Mouse (Mus musculus) lung, adult 2 months (tissue): ENCODE data around the gene Gucy2d. TPM values are rescaled to one million over a fixed set of nuclear protein-coding genes. Genes with fewer than 3 reads are reported as not detected.

Experiments
- DNase-seq: peaks from one replicate; pipeline ENCODE4 v3.0.0; 2022
- H3K4me1 ChIP-seq: fragments of 200-500 bp; 2 replicates; pipeline ENCODE4 v1.6.1; 2011; ENCODE audit warnings: low read length; ENCODE audit not compliant: control insufficient read depth, insufficient read depth
- H3K4me3 ChIP-seq: fragments of 200-500 bp; replicated peaks from 2 replicates; pipeline ENCODE3; 2011; ENCODE audit warnings: low read depth, mild to moderate bottlenecking, control low read depth, low read length; ENCODE audit errors: extremely low read depth
- CTCF ChIP-seq: fragments of 200-500 bp; IDR thresholded peaks from 2 replicates; pipeline ENCODE4 v1.5.1; 2011; ENCODE audit warnings: mild to moderate bottlenecking, low read length, control low read depth; ENCODE audit not compliant: insufficient read depth
- POLR2A ChIP-seq: fragments of 200-500 bp; IDR thresholded peaks from 2 replicates; pipeline ENCODE4 v1.6.1; 2011; ENCODE audit warnings: low read depth, mild to moderate bottlenecking, control low read depth, low read length, borderline replicate concordance; ENCODE audit errors: extremely low read depth
- WGBS: fragments of 180-500 bp; shearing (Covaris S2); methylation state at CpG from one replicate; pipeline ENCODE4 v1.1.7; 2018; 5-methylcytosine and 5-hydroxymethylcytosine counted together
- polyA plus RNA-seq: library from polyadenylated mRNA; depleted of rRNA; stranded (reverse); fragments of >200 nt; gene quantifications from 2 replicates; pipeline ENCODE4 v1.2.3, GENCODE M21; 2012

Gucy2d gene
- polyA plus RNA-seq, 1 experiment = 0.04 TPM

DNA sequence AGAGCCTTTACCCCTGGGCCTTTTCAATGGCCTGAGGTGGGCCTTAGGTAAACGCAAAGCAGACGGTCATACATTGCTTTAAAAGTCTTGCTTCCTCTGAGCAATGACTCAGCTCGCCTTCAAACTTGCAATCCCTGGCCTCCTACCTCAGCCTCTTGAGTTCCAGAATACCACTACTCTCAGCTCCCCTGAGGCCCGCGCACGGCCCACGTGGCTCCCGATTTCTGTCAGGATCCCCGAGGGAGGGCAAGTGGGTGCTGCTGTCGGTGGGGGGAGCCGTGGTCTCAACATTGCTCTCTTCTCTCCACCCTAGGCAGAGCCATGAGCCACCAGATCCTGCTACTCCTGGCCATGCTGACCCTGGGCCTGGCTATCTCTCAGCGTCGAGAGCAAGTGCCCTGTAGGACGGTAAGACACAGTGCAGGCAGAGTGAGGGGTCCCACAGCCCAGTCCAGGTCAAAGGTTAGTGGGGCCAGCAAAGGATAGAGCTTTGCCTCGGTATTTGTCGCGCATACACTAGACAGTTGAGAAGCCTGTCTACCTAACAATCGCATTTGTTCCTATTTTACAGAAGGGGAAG is 53.8 kb downstream of the Gucy2d start:
- peaks cover 10% of the 10 kb centered on the region; the same call in 1 of the 2 replicates for H3K4me1 ChIP-seq
- no peak overlapping the region for H3K4me3 ChIP-seq
- TF ChIP-seq POLR2A = no peak
- no peak for TF ChIP-seq CTCF
- WGBS = 56% methylated on average over 18 of the region's 18 CpGs
- DNase-seq = no peak

DNA sequence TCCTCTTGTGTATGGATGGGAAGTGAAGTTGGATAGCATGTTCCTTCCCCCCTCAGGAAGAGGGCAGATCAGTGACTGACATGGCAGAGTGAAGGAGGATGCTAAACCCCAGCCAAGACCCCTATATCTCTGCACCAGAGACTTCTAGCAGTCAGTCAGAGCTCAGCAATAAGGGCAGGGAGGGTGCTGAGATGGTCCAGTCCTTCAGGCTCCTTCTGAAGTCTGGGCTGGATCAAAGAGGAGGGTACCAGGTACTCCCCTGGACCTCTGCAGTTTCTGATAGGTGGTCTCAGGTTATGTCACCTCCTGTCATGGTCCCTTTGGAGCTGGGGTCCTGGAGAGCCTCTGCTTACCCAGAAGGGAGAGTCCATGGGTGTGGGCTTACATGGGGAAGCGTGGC is 55.4 kb downstream of the Gucy2d start:
- DNase-seq = no peak
- peaks cover 18% of the 10 kb centered on the region for H3K4me1 ChIP-seq
- 83% methylated on average over 1 of the region's 1 CpGs for WGBS
- H3K4me3 ChIP-seq = no peak overlapping the region
- TF ChIP-seq CTCF (no peak), POLR2A (no peak)

DNA sequence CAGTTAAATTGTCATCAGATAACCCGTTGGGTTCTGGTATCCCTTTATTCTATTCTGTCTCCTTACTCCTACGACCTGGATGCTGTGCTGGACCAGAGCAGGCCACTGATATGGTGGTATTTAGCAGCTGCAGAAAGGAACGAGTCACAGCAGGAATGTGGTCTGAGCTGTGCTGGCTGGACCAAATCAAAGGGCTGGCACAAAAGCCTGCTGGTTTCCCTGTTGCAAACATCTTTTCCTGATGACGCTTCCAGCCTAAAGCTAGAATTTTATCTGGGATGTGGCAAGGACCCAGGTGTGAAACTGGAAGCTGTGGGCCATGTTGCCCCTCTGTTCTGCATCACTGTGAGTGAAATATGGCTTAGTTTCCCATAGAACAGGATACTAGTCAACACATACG is 57.2 kb downstream of the Gucy2d start:
- peaks cover 18% of the 10 kb centered on the region for H3K4me1 ChIP-seq
- H3K4me3 ChIP-seq = no peak overlapping the region
- no peak for DNase-seq
- TF ChIP-seq POLR2A = no peak
- no peak for TF ChIP-seq CTCF
- 70% methylated on average over 5 of the region's 5 CpGs for WGBS

DNA sequence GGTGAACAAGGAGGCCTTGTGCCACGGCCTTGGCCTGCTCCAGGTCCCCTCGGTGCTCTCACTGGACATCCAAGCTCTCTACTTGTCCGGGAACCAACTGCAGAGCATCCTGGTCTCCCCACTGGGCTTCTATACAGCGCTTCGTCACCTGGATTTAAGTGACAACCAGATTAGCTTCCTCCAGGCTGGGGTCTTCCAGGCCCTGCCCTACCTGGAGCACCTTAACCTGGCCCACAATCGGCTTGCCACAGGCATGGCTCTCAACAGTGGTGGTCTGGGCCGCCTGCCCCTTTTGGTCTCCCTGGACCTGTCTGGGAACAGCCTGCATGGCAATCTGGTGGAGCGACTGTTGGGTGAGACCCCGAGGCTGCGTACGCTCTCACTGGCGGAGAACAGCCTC is 57.9 kb downstream of the Gucy2d start:
- DNase-seq = no peak
- WGBS = 94% methylated on average over 12 of the region's 12 CpGs
- Histone ChIP-seq H3K4me1 (peaks cover 18% of the 10 kb centered on the region), H3K4me3 (no peak overlapping the region)
- TF ChIP-seq CTCF (no peak), POLR2A (no peak)

DNA sequence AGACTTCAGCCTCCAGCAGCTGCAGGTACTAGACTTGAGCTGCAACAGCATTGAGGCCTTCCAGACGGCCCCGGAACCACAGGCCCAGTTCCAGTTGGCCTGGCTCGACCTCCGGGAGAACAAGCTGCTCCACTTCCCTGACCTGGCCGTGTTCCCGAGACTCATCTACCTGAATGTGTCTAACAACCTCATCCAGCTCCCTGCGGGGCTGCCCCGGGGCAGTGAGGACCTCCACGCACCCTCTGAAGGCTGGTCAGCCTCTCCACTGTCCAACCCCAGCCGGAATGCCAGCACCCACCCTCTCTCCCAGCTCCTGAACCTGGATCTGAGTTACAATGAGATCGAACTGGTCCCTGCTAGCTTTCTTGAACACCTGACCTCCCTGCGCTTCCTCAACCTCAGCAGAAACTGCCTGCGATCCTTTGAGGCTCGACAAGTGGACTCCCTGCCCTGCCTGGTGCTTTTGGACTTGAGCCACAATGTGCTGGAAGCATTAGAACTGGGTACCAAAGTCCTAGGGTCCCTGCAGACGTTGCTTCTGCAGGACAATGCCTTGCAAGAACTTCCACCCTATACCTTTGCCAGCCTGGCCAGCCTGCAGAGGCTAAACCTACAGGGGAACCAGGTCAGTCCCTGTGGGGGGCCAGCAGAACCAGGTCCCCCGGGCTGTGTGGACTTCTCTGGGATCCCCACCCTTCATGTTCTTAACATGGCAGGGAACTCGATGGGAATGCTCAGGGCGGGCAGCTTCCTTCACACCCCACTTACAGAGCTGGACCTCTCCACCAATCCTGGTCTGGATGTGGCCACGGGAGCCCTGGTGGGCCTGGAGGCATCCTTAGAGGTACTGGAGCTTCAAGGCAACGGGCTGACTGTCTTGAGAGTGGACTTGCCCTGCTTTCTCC is 58.7 kb downstream of the Gucy2d start:
- no peak for TF ChIP-seq CTCF
- TF ChIP-seq POLR2A = no peak
- no peak overlapping the region for H3K4me3 ChIP-seq
- WGBS = 81% methylated on average over 20 of the region's 20 CpGs
- DNase-seq = no peak
- H3K4me1 ChIP-seq = peaks cover 15% of the 10 kb centered on the region

DNA sequence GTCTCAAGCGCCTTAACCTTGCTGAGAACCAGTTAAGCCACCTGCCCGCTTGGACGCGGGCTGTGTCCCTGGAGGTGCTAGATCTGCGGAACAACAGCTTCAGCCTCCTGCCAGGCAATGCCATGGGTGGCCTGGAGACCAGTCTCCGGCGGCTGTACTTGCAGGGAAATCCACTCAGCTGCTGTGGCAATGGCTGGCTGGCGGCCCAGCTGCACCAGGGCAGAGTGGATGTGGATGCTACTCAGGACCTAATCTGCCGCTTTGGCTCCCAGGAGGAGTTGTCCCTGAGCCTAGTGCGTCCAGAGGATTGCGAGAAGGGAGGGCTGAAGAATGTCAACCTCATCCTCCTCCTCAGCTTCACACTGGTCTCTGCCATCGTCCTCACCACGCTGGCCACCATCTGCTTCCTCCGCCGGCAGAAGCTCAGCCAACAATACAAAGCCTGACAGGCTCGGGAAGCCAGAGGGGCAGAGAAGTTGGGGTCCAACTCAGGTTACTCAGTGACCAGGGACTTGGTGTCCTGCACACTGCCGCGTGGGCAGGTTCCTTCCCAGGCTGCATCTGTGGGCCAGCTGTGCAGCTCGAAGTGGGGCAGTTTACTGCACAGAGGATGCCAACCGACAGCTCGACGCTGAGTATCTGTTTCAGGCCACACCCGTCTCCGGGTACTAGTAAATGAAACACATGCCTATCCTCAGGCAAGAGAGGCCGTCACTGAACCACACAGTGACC is 59.5 kb downstream of the Gucy2d start:
- H3K4me3 ChIP-seq = no peak overlapping the region
- 64% methylated on average over 25 of the region's 25 CpGs for WGBS
- TF ChIP-seq POLR2A = no peak
- H3K4me1 ChIP-seq = peaks cover 13% of the 10 kb centered on the region
- no peak for DNase-seq

DNA sequence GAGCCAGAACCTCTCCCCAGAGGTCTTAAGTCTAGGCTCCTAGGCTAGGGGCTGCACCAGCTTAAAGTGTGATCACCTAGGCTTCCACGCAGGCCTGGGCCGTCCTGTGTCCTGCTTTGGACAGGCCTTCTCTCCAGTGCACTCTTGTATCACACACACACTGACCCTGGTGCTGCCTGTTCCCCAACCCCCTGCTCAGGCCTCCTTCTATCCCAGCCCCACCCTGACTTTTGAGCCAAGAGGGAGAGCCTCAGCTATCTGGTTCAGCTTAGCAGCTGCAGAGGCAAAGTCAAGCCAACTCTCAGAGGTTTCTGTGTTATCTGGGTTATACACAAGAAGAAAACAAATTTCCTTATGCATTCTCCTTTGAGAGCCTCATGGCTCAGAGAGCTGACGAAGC is 60.3 kb downstream of the Gucy2d start:
- no peak overlapping the region for H3K4me3 ChIP-seq
- H3K4me1 ChIP-seq = peaks cover 16% of the 10 kb centered on the region
- TF ChIP-seq CTCF (no peak), POLR2A (no peak)
- no peak for DNase-seq
- WGBS = 81% methylated on average over 3 of the region's 3 CpGs

DNA sequence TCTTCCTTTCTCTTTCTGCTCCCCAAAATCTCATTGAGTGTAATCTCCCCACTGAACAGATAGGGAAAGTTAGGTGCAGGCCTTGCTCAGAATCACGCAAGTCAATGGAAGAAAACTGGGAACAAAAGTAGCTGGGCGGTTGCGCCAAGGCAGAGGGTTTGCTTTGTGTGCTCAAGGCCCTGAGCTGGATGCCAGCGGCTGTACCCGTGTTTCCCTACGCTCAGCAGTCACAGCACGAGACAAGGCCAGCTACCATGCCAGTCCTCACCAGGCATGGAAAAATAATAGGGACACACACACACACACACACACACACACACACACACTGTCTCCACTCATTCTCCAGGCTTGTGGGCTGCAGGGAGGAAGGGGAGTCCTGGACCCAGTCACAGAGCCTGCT is 60.9 kb downstream of the Gucy2d start:
- peaks cover 13% of the 10 kb centered on the region for H3K4me1 ChIP-seq
- no peak overlapping the region for H3K4me3 ChIP-seq
- DNase-seq = no peak
- WGBS = 92% methylated on average over 7 of the region's 7 CpGs
- TF ChIP-seq CTCF (no peak), POLR2A (0 out of 2 replicates have a peak, but pooled peaks have one; percentile 5)

DNA sequence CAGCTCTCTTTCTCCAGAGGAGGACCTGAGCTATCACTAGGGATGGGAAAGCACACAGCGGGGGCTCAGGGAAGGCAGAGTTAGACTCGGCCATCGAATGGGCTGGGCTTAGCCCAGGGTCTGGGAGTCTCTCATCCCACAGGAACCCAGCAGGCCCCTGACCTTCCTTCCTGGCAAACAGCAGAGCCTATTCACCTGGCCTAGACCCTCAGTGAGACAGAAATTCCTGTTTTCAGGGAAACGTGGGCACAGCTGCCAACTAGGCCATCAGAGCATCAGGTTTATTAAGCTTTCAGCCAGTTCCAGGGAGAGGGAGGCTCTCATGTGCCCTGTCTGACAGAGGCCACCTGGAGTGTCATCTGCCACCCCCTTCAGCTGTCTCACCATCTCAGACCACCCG is 62.7 kb downstream of the Gucy2d start:
- TF ChIP-seq CTCF (no peak), POLR2A (no peak)
- WGBS = 72% methylated on average over 5 of the region's 5 CpGs
- no peak for DNase-seq

More for the DNA sequence above, 62.7 kb downstream of the Gucy2d start:
- H3K4me3 ChIP-seq = no peak overlapping the region
- peaks cover 11% of the 10 kb centered on the region for H3K4me1 ChIP-seq
